24 mouse cellular contexts compared by ENCODE assay signal in the genomic region with DNA sequence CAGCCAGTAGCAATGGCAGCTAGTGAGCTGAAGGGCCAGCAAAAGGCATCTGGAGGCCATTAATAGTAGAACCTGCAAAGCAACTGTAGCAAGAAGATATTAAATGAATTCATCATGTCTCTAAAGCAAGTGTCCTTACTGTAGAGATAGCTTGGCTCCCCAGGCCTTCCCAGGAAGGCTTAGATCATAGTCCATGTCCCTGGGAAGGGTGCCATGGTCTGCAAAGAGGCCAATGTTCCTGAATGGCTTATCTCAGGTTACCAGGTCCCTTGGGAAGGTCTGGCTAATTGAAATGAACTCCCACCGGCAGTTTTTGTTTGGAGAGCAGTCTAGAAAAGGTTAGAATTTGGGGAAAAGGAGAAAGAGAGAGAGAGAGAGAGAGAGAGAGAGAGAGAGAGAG. TPM values are rescaled to one million over a fixed set of nuclear protein-coding genes. Genes with fewer than 3 reads are reported as not detected.
DNase-seq lines count a peak whose midpoint lies in the region; ATAC-seq and TF ChIP-seq lines count a peak whose summit lies in the region.
"Had no signal": no experiment of that assay in that cellular context is flagged by ENCODE, and none has a peak within 500 bp of the region (broad histone marks: within the 10 kb centered on the region; RNA-seq: fewer than 3 reads in every experiment).

No protein-coding gene starts in this region.

- H3K4me2 ChIP-seq in liver, embryonic 12.5 days = no peak overlapping the region
- H3K4me2 ChIP-seq: embryonic facial prominence, embryonic 15.5 days; forebrain, embryonic 15.5 days; heart, embryonic 12.5 days; hindbrain, embryonic 12.5 days had no signal

- H3K4me1 ChIP-seq in liver, adult 2 months (ENCODE audit: control insufficient read depth, insufficient read depth, low read length) = no peaks in the 10 kb centered on the region
- peaks cover 12% of the 10 kb centered on the region for H3K4me1 ChIP-seq in liver, embryonic 12.5 days

- WGBS in liver, adult 2 months = 30% methylated on average over 1 of the region's 1 CpGs
- WGBS in liver, embryonic 12.5 days (ENCODE audit: insufficient replicate concordance) = 57% methylated on average over 1 of the region's 1 CpGs

- no peak overlapping the region for H3K9ac ChIP-seq in liver, adult 2 months (ENCODE audit: low read depth, low read length)
- no peak overlapping the region for H3K9ac ChIP-seq in liver, embryonic 12.5 days
- H3K9ac ChIP-seq: embryonic facial prominence, embryonic 15.5 days; forebrain, embryonic 15.5 days; heart, embryonic 12.5 days; hindbrain, embryonic 12.5 days had no signal

- no peak overlapping the region for H3K27ac ChIP-seq in liver, adult 2 months (replicated peaks; ENCODE audit: insufficient read depth, low read depth, low read length)
- H3K27ac ChIP-seq in liver, embryonic 12.5 days = no peak overlapping the region
- H3K27ac ChIP-seq: embryonic facial prominence, embryonic 15.5 days; forebrain, embryonic 10.5 days; forebrain, embryonic 15.5 days; hindbrain, embryonic 12.5 days had no signal

- peaks cover 5% of the 10 kb centered on the region; the same call in 1 of the 2 replicates for H3K27me3 ChIP-seq in liver, adult 2 months (ENCODE audit: control insufficient read depth, insufficient read depth, low read length)
- peaks cover 71% of the 10 kb centered on the region for H3K27me3 ChIP-seq in liver, embryonic 12.5 days (replicated peaks)
- H3K27me3 ChIP-seq: CH12.LX, Patski had no signal

- no peak overlapping the region for H3K4me3 ChIP-seq in liver, adult 2 months (ENCODE audit: insufficient read depth, low read depth, low read length)
- no peak overlapping the region for H3K4me3 ChIP-seq in liver, embryonic 12.5 days
- H3K4me3 ChIP-seq: embryonic facial prominence, embryonic 15.5 days; erythroblast, embryonic 14.5 days; forebrain, embryonic 10.5 days; forebrain, embryonic 15.5 days; heart, embryonic 12.5 days; hindbrain, embryonic 12.5 days had no signal

- ATAC-seq in liver, embryonic 12.5 days = no peak
- ATAC-seq: activated CD4-positive, CD25-positive, alpha-beta regulatory T cell, adult 4 months; forebrain, embryonic 15.5 days; hindbrain, embryonic 16.5 days; inflammation-experienced regulatory T-cells, adult 6 months; intestine, postnatal 0 days; Patski had no signal

- no peaks in the 10 kb centered on the region for H3K79me2 ChIP-seq in liver, adult 2 months (ENCODE audit: control insufficient read depth, insufficient read depth, low read length)

- no peaks in the 10 kb centered on the region for H3K9me3 ChIP-seq in liver, embryonic 12.5 days (replicated peaks)
- H3K9me3 ChIP-seq: embryonic facial prominence, embryonic 15.5 days; forebrain, embryonic 10.5 days; forebrain, embryonic 15.5 days; heart, embryonic 12.5 days; hindbrain, embryonic 12.5 days had no signal

- no peak for TF ChIP-seq POLR2A in liver, adult 2 months (IDR thresholded peaks at IDR 0.05; ENCODE audit: extremely low read depth, insufficient read depth, low read length)

- intact Hi-C loops in heart, postnatal 36 days (cut with DNase I) = no loop called here

- H3K36me3 ChIP-seq in liver, adult 2 months (ENCODE audit: control insufficient read depth, insufficient read depth, low read length) = no peaks in the 10 kb centered on the region
- H3K36me3 ChIP-seq in liver, embryonic 12.5 days = no peaks in the 10 kb centered on the region
- H3K36me3 ChIP-seq: embryonic facial prominence, embryonic 15.5 days; forebrain, embryonic 10.5 days; forebrain, embryonic 15.5 days; heart, embryonic 12.5 days; hindbrain, embryonic 12.5 days had no signal

- TF ChIP-seq CTCF in liver, adult 2 months (IDR thresholded peaks at IDR 0.05; ENCODE audit: low read depth, low read length) = no peak

- DNase-seq in adrenal gland, adult 2 months = peak; percentile 78
- no peak for DNase-seq in adrenal gland, postnatal 4 days (ENCODE audit: low spot score in 2 of 2)
- peak; percentile 34 for DNase-seq in liver, adult 2 months (ENCODE audit: extremely low read depth, low read depth, low spot score)
- peak; percentile 47 for DNase-seq in adrenal gland, postnatal 25 days
- no peak for DNase-seq in cerebellum, adult 9-11 months
- DNase-seq in heart, postnatal 36 days = no peak
- DNase-seq: cerebellum, adult 2 months; cerebellum, postnatal 14 days; embryo, embryonic 11 days; gastrocnemius, postnatal 25 days had no signal

RNA-seq across cellular contexts. Expression of a gene that starts 8.6 kb away (rescaled TPM):
- 10 to 100 TPM; 12.0 to 22.5 TPM for total RNA-seq in adrenal gland, adult 2 months (2021)
- polyA plus RNA-seq in adrenal gland, adult 2 months (2012; rRNA removed) = 35.3 and 38.7 TPM in 2 replicates
- total RNA-seq in adrenal gland, postnatal 4 days (2021) = 10 to 100 TPM; 13.8 to 16.3 TPM
- total RNA-seq in liver, adult 2 months (2014; rRNA removed) = 0.07 TPM in 1 of 2 replicates, not detected in the other
- polyA plus RNA-seq in liver, adult 2 months (2012; rRNA removed) = 0.23 and 0.25 TPM in 2 replicates
- polyA plus RNA-seq in liver, embryonic 12.5 days (2016; fragmentation: Nextera tagmentation; extraction: Ambion mirVana) = 1.4 and 1.9 TPM in 2 replicates
- total RNA-seq in adrenal gland, postnatal 25 days (2021) = 22.6 and 23.1 TPM in 2 replicates
- 10 to 100 TPM; 10.1 to 13.0 TPM for total RNA-seq in heart, postnatal 36 days (2021)
- polyA plus RNA-seq: activated CD4-positive, CD25-positive, alpha-beta regulatory T cell, adult 4 months had no signal

RNA-seq across cellular contexts. Expression of a gene that starts 32.0 kb away (rescaled TPM):
- under 1 TPM; 0.14 to 0.35 TPM for total RNA-seq in adrenal gland, adult 2 months (2021)
- 0.26 and 0.29 TPM in 2 replicates for polyA plus RNA-seq in adrenal gland, adult 2 months (2012; rRNA removed)
- under 1 TPM; 0.20 to 0.59 TPM for total RNA-seq in adrenal gland, postnatal 4 days (2021)
- not detected in 2 replicates for total RNA-seq in liver, adult 2 months (2014; rRNA removed)
- polyA plus RNA-seq in liver, adult 2 months (2012; rRNA removed) = not detected in 2 replicates
- polyA plus RNA-seq in liver, embryonic 12.5 days (2016; fragmentation: Nextera tagmentation; extraction: Ambion mirVana) = 0.07 TPM in 1 of 2 replicates, not detected in the other
- total RNA-seq in adrenal gland, postnatal 25 days (2021) = 0.27 and 0.67 TPM in 2 replicates
- 1 to 10 TPM; 1.4 to 2.5 TPM for total RNA-seq in heart, postnatal 36 days (2021)
- total RNA-seq: CH12.LX; gastrocnemius, postnatal 25 days had no signal
- polyA plus RNA-seq: activated CD4-positive, CD25-positive, alpha-beta regulatory T cell, adult 4 months; embryonic facial prominence, embryonic 11.5 days; erythroblast, embryonic 14.5 days; forebrain, embryonic 10.5 days; hindbrain, embryonic 12.5 days; inflammation-experienced regulatory T-cells, adult 6 months had no signal

RNA-seq across cellular contexts. Expression of a gene that starts 56.5 kb away (rescaled TPM):
- total RNA-seq in adrenal gland, adult 2 months (2021) = 1 to 10 TPM; 1.6 to 2.4 TPM
- polyA plus RNA-seq in adrenal gland, adult 2 months (2012; rRNA removed) = 0.97 and 1.4 TPM in 2 replicates
- total RNA-seq in adrenal gland, postnatal 4 days (2021) = 1 to 10 TPM; 2.2 to 2.7 TPM
- total RNA-seq in liver, adult 2 months (2014; rRNA removed) = 1.2 and 1.7 TPM in 2 replicates
- polyA plus RNA-seq in liver, adult 2 months (2012; rRNA removed) = 0.68 and 0.80 TPM in 2 replicates
- polyA plus RNA-seq in liver, embryonic 12.5 days (2016; fragmentation: Nextera tagmentation; extraction: Ambion mirVana) = 2.5 and 2.6 TPM in 2 replicates
- 0.76 and 2.1 TPM in 2 replicates for total RNA-seq in adrenal gland, postnatal 25 days (2021)
- 1 to 10 TPM; 1.9 to 2.7 TPM for total RNA-seq in heart, postnatal 36 days (2021)

Comparison
In these comparisons a context has a peak if more than half of its experiments do, and no peak if none do; other contexts are left out.
1. DNase-seq: peak in adrenal gland, adult 2 months (single experiment), liver, adult 2 months (single experiment) and adrenal gland, postnatal 25 days (single experiment); none in adrenal gland, postnatal 4 days (0 of 2), cerebellum, adult 9-11 months (single experiment) and heart, postnatal 36 days (0 of 2).
2. RNA of a gene that starts 8.6 kb away (total RNA-seq): 22.6 to 23.1 TPM in adrenal gland, postnatal 25 days, 12.0 to 22.5 TPM in adrenal gland, adult 2 months, 13.8 to 16.3 TPM in adrenal gland, postnatal 4 days and 10.1 to 13.0 TPM in heart, postnatal 36 days; 0.07 TPM in liver, adult 2 months; every median in the first group is over 10 times any median in the second.